Comparison of ENCODE assay signal across 7 mouse cellular contexts in genomic region chr15:99449131-99449750, GRCm38 (mm10). TPM values are rescaled to one million over a fixed set of nuclear protein-coding genes. Genes with fewer than 3 reads are reported as not detected.
A peak's percentile ranks its signal among the peaks of the same experiment; 100 is the strongest.
DNase-seq lines count a peak whose midpoint lies in the region; ATAC-seq lines count a peak whose summit lies in the region.

No protein-coding gene starts in this region.

- DNase-seq in CD4-positive, CD25-positive, alpha-beta regulatory T cell, adult 2 months (ENCODE audit: low read depth, low spot score), result peak; percentile 33
- peak; percentile 65 for DNase-seq in MN1 (ENCODE audit: low spot score)
- peak; percentile 49 to 58 for DNase-seq in layer of hippocampus, postnatal 14 days (ENCODE audit: low spot score in 2 of 2)
- DNase-seq in urinary bladder, adult 18-20 months (ENCODE audit: low spot score in 2 of 2), result no peak

- no peaks in the 10 kb centered on the region for H3K9me3 ChIP-seq in embryonic facial prominence, embryonic 13.5 days
- no peaks in the 10 kb centered on the region for H3K9me3 ChIP-seq in heart, embryonic 14.5 days (ENCODE audit: control insufficient read depth, low read length)
- H3K9me3 ChIP-seq in megakaryocyte, embryonic 14.5 days, result no peaks in the 10 kb centered on the region

- 73% methylated on average over 9 of the region's 9 CpGs for WGBS in embryonic facial prominence, embryonic 13.5 days
- WGBS in heart, embryonic 14.5 days, result 10% methylated on average over 9 of the region's 9 CpGs

- peaks cover 52% of the 10 kb centered on the region for H3K36me3 ChIP-seq in embryonic facial prominence, embryonic 13.5 days
- H3K36me3 ChIP-seq in heart, embryonic 14.5 days (ENCODE audit: control insufficient read depth, insufficient read depth, low read length), result peaks cover 29% of the 10 kb centered on the region
- no peaks in the 10 kb centered on the region for H3K36me3 ChIP-seq in megakaryocyte, embryonic 14.5 days (replicated peaks; ENCODE audit: low read length)

- H3K4me1 ChIP-seq in embryonic facial prominence, embryonic 13.5 days, result peaks cover 20% of the 10 kb centered on the region
- peaks cover 25 to 29% of the 10 kb centered on the region in 2 experiments for H3K4me1 ChIP-seq in heart, embryonic 14.5 days (ENCODE audit: control insufficient read depth in 2 of 2, insufficient read depth in 2 of 2, low read length in 2 of 2)
- peaks cover 43% of the 10 kb centered on the region for H3K4me1 ChIP-seq in megakaryocyte, embryonic 14.5 days

- no peak for ATAC-seq in embryonic facial prominence, embryonic 13.5 days (ENCODE audit: insufficient number of reproducible peaks, insufficient read depth, low FRiP score, low TSS enrichment, low read depth)
- ATAC-seq in heart, embryonic 14.5 days (ENCODE audit: insufficient number of reproducible peaks, insufficient read depth, low FRiP score, low read depth), result peak; percentile 80

- no peak overlapping the region for H3K4me3 ChIP-seq in embryonic facial prominence, embryonic 13.5 days
- H3K4me3 ChIP-seq in heart, embryonic 14.5 days (ENCODE audit: control insufficient read depth in 1 of 2, insufficient read depth in 1 of 2, low read depth in 1 of 2, low read length in 2 of 2), result peak overlapping the region in 1 of 2 experiments; percentile 4; a peak in 1 of 4 replicates
- peak overlapping the region; percentile 71 for H3K4me3 ChIP-seq in megakaryocyte, embryonic 14.5 days (replicated peaks)

- H3K4me2 ChIP-seq in embryonic facial prominence, embryonic 13.5 days, result no peak overlapping the region
- peak overlapping the region; percentile 52 for H3K4me2 ChIP-seq in heart, embryonic 14.5 days (ENCODE audit: low read length)

- H3K27me3 ChIP-seq in embryonic facial prominence, embryonic 13.5 days, result no peaks in the 10 kb centered on the region
- H3K27me3 ChIP-seq in heart, embryonic 14.5 days (ENCODE audit: control insufficient read depth, insufficient read depth, low read length), result no peaks in the 10 kb centered on the region
- H3K27me3 ChIP-seq in megakaryocyte, embryonic 14.5 days (replicated peaks), result peaks cover 7% of the 10 kb centered on the region

- 0 out of 2 replicates have a peak overlapping the region, but pooled peaks have one; percentile 21 for H3K9ac ChIP-seq in embryonic facial prominence, embryonic 13.5 days
- peak overlapping the region; percentile 50 for H3K9ac ChIP-seq in heart, embryonic 14.5 days (ENCODE audit: low read length)

- H3K27ac ChIP-seq in embryonic facial prominence, embryonic 13.5 days, result peak overlapping the region; percentile 66; the same call in 1 of the 2 replicates
- H3K27ac ChIP-seq in heart, embryonic 14.5 days (replicated peaks in 1 of 2; ENCODE audit: control insufficient read depth in 1 of 2, insufficient read depth in 1 of 2, low read depth in 2 of 2, low read length in 2 of 2), result peak overlapping the region; percentile 78 to 87

RNA-seq across cellular contexts. Expression of gene Nckap5l, which starts 8.3 kb away (rescaled TPM):
- 9.4 and 10.3 TPM in 2 replicates for polyA plus RNA-seq in embryonic facial prominence, embryonic 13.5 days (2015; fragmentation: Nextera tagmentation; extraction: Ambion mirVana)
- polyA plus RNA-seq in heart, embryonic 14.5 days (2014; fragmentation: Nextera tagmentation; extraction: Ambion mirVana), result 7.5 and 9.2 TPM in 2 replicates
- 10 to 100 TPM; 29.1 to 34.9 TPM for total RNA-seq in layer of hippocampus, postnatal 14 days (2021)
- polyA plus RNA-seq in megakaryocyte, embryonic 14.5 days (2012; ENCODE audit: insufficient read depth, low replicate concordance), result 13.8 and 16.8 TPM in 2 replicates

RNA-seq across cellular contexts. Expression of gene Bcdin3d, which starts 25.3 kb away (rescaled TPM):
- polyA plus RNA-seq in embryonic facial prominence, embryonic 13.5 days (2015; fragmentation: Nextera tagmentation; extraction: Ambion mirVana), result 16.3 and 17.3 TPM in 2 replicates
- polyA plus RNA-seq in heart, embryonic 14.5 days (2014; fragmentation: Nextera tagmentation; extraction: Ambion mirVana), result 11.8 and 12.5 TPM in 2 replicates
- 1 to 10 TPM; 4.3 to 5.0 TPM for total RNA-seq in layer of hippocampus, postnatal 14 days (2021)
- polyA plus RNA-seq in megakaryocyte, embryonic 14.5 days (2012; ENCODE audit: insufficient read depth, low replicate concordance), result 3.8 and 10.2 TPM in 2 replicates

RNA-seq across cellular contexts. Expression of gene Tmbim6, which starts 56.6 kb away (rescaled TPM):
- 266 and 285 TPM in 2 replicates for polyA plus RNA-seq in embryonic facial prominence, embryonic 13.5 days (2015; fragmentation: Nextera tagmentation; extraction: Ambion mirVana)
- polyA plus RNA-seq in heart, embryonic 14.5 days (2014; fragmentation: Nextera tagmentation; extraction: Ambion mirVana), result 235 and 239 TPM in 2 replicates
- 100 to 1,000 TPM; 357 to 369 TPM for total RNA-seq in layer of hippocampus, postnatal 14 days (2021)
- 206 and 441 TPM in 2 replicates for polyA plus RNA-seq in megakaryocyte, embryonic 14.5 days (2012; ENCODE audit: insufficient read depth, low replicate concordance)

Comparison
In these comparisons a context has a peak if more than half of its experiments do, and no peak if none do; other contexts are left out.
1. DNase-seq: peak in CD4-positive, CD25-positive, alpha-beta regulatory T cell, adult 2 months (single experiment), MN1 (single experiment) and layer of hippocampus, postnatal 14 days (2 of 2); none in urinary bladder, adult 18-20 months (0 of 2).